Mouse (Mus musculus) small intestine, adult 2 months (tissue): Measurements from ENCODE around the gene C530008M17Rik.

ENCODE experiments used
- CTCF ChIP-seq: fragments of 200-500 bp; IDR thresholded peaks from 2 replicates; pipeline ENCODE4 v1.5.1; 2012; ENCODE audit warnings: low read depth, mild to moderate bottlenecking, control low read depth, inconsistent platforms, low read length, moderate library complexity, mixed read lengths; ENCODE audit not compliant: insufficient replicate concordance, insufficient read length; ENCODE audit errors: extremely low read depth
- POLR2A ChIP-seq: fragments of 200-500 bp; IDR thresholded peaks from 2 replicates; pipeline ENCODE4 v1.6.1; 2012; ENCODE audit warnings: low read depth, mild to moderate bottlenecking, control low read depth, inconsistent platforms, low read length, moderate library complexity

DNA sequence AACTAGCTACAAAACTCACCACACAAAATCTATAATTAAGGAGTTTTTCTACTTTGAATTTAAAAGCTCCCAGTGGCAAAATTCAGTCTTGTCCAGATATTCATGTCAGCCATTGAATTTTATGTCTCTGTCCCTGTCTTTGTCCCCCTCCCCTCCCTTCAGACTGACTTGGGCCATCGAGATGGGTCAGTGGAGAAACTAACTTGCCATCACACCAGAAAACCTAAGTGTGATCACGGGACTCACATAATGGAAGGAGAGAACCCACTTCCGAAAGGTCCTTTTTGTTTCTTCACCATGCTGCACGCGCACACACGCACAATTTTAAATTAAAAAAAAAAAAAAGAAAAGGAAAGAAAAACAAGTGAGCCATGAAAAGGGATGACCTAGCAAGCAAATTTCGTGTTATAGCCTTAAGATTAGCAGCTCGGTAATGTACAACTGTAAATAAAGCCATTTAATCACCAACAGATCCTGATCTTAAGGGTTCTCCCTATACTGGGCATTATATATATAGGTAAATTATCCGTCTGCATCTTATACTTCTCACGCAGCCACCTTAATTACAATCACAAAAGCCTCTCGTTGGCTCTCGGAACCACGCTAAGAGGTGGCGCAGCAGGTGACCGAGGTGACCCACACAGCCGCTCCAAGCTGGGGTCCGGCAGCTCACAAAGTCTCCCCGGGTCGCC lies 248.5 kb downstream of the C530008M17Rik start:
- TF ChIP-seq POLR2A = no peak
- TF ChIP-seq CTCF = no peak
